Mouse (Mus musculus) intestine, embryonic 16.5 days (tissue): Measurements from ENCODE around the gene Negr1. TPM values are rescaled to one million over a fixed set of nuclear protein-coding genes. Genes with fewer than 3 reads are reported as not detected.

Experiments used
- ATAC-seq: fragments of 200-750 bp; cut with Nextera tagmentation; 2 replicates; pipeline ENCODE4 v1.8.0; 2017; ENCODE audit warnings: moderate TSS enrichment, moderate library complexity
- H3K27ac ChIP-seq: fragments of 300-500 bp; sonication (generic); 2 replicates; pipeline ENCODE4 v1.5.1; 2014; ENCODE audit warnings: mild to moderate bottlenecking, low read length
- H3K27me3 ChIP-seq: fragments of 300-500 bp; sonication (generic); replicated peaks from 2 replicates; pipeline ENCODE4 v1.6.1; 2014; ENCODE audit warnings: low read length, control low read depth, mixed read lengths; ENCODE audit not compliant: control insufficient read depth, insufficient read depth
- H3K36me3 ChIP-seq: fragments of 300-500 bp; sonication (generic); 2 replicates; pipeline ENCODE4 v1.6.1; 2014; ENCODE audit warnings: low read length, control low read depth; ENCODE audit not compliant: control insufficient read depth, insufficient read depth
- H3K4me1 ChIP-seq: fragments of 300-500 bp; sonication (generic); 2 replicates; pipeline ENCODE4 v1.6.1; 2014; ENCODE audit warnings: low read length, control low read depth, mixed read lengths; ENCODE audit not compliant: control insufficient read depth, insufficient read depth
- H3K4me2 ChIP-seq: fragments of 300-500 bp; sonication (generic); 2 replicates; pipeline ENCODE4 v1.6.1; 2014; ENCODE audit warnings: low read depth, low read length, control low read depth
- H3K4me3 ChIP-seq: fragments of 300-500 bp; sonication (generic); 2 replicates; pipeline ENCODE4 v1.5.1; 2014; ENCODE audit warnings: mild to moderate bottlenecking, low read length
- H3K9ac ChIP-seq: fragments of 300-500 bp; sonication (generic); 2 replicates; pipeline ENCODE4 v1.6.1; 2014; ENCODE audit warnings: low read depth, low read length
- H3K9me3 ChIP-seq: fragments of 300-500 bp; sonication (generic); 2 replicates; pipeline ENCODE4 v1.6.1; 2016; ENCODE audit warnings: low read length, control low read depth; ENCODE audit not compliant: control insufficient read depth
- WGBS: fragments of 180-500 bp; shearing (Covaris S2); extraction: QIAGEN DNeasy Blood & Tissue Kit; methylation state at CpG from one replicate; pipeline ENCODE4 v1.1.7; 2014; 5-methylcytosine and 5-hydroxymethylcytosine counted together
- polyA plus RNA-seq: library from polyadenylated mRNA; unstranded; fragments of >200 nt; fragmentation: Nextera tagmentation; extraction: Ambion mirVana; gene quantifications from 2 replicates; pipeline ENCODE4 v1.2.1, GENCODE M21; 2015

Negr1 gene
- polyA plus RNA-seq, result 2.5 and 2.6 TPM in 2 replicates

DNA sequence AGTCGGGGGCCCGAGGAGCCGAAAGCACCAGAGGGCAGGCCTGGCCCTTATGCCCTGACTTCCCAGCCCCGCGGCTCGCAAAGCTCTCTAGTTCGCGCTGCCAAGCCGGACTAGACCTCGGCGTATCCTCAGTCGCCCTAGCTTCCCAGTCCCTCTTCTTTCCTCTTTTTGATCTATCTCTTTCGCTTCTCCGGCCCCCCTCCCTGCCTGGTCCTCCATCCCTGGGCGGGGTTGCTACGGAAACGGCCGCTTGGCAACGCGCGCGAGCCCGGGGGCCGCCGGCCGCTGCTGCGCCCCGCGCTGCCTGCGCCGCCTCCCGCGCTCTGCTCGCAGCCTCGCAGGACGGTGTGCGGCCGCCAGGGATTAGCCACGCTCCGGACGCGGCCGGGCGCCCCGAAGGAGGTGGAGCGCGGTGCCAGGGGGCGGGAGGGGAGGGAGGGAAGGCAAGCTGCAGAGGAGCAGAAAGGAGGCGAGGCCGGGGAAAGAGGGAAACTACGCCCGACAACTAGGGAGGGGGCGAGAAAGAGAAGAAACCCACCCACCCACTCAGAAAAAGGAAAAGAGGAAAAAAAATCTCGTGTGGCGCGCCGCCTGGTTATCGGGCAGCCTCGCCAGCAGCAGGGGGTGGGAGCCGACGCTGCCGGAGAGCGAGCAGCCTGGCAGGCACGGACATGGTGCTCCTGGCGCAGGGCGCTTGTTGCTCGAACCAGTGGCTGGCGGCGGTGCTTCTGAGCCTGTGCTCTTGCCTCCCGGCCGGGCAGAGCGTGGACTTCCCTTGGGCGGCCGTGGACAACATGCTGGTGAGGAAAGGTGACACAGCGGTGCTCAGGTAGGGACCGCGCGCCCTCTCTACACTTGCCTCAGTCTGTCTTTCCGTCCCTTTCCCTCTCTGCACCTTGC is at the start of gene Negr1:
Gene Negr1 (plus strand): TSS at position 271 of the 900 bp plus-strand sequence.
- Histone ChIP-seq H3K36me3 (no peaks in the 10 kb centered on the region), H3K9me3 (no peaks in the 10 kb centered on the region), H3K27me3 (peaks cover 23% of the 10 kb centered on the region), H3K4me1 (peaks cover 5% of the 10 kb centered on the region), H3K4me3 (peak within 1 kb of the TSS; percentile 55), H3K4me2 (peak within 1 kb of the TSS; percentile 91), H3K9ac (peak within 1 kb of the TSS; percentile 59), H3K27ac (peak within 1 kb of the TSS; percentile 61)
- 1% methylated on average over 79 of the region's 79 CpGs for WGBS
- ATAC-seq, result peak; percentile 85

DNA sequence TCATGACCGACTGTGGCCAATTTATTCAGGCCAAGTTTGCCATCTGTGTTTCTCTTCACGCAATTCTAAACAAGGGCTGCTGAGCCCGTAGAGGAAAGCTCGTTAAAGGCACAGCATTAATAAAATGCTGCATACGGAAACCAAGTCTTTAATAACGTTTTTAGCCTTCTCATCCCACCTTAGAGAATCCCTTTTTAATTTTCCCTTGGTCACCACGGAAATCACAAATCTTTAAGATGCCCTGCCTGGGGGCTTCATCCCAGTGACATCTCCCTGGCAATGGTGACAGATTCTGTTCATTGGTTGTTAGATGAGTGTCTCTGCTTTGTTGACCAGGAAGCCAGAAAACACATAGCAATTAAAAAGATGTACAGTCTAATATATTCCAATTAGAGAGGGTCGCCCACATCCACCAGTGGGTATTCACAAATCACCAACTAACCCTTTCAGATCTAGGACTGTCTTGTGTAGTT is 35.1 kb upstream of the Negr1 start:
- WGBS, result 78% methylated on average over 8 of the region's 8 CpGs
- Histone ChIP-seq H3K36me3 (no peaks in the 10 kb centered on the region), H3K9ac (no peak overlapping the region), H3K4me1 (no peaks in the 10 kb centered on the region), H3K27ac (no peak overlapping the region), H3K9me3 (no peaks in the 10 kb centered on the region), H3K4me3 (no peak overlapping the region), H3K27me3 (no peaks in the 10 kb centered on the region), H3K4me2 (no peak overlapping the region)
- no peak for ATAC-seq

DNA sequence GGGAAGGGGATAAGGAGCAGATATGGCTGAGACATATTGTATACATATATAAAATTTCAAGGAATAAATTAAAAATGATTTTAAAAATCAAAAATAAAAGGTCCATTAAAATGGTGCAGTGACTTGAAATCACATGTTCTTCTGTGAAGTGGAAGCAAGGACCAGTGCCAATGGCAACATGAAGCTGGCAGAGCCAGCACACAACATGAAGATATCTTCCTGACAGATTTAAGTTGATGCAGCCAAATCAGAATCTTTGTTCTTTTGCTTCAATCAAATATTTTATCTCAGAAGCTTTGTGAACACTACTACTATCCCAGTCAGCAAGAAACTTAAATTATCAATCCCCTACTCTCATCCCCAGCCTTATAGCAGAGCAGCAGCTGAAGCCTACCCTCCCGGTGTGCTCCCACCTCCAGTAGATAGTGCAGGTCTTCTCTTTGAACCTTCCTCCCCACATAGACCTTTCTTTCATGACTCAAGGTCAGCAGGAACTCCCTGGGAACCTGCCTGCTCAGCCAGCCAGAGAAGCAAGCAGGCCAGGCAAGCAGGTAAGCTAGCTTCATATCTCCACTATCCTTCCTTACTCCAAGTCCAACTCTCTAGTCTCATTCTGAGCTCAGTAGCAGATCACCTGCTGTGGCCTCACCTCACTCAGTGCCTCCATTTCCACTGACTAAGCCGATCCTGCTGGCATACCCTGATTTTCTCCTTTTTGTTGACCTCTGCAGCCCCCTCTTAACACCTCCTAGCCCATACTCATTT is 34.2 kb upstream of the Negr1 start:
- no peaks in the 10 kb centered on the region for H3K36me3 ChIP-seq
- 76% methylated on average over 2 of the region's 2 CpGs for WGBS
- no peaks in the 10 kb centered on the region for H3K9me3 ChIP-seq
- no peaks in the 10 kb centered on the region for H3K27me3 ChIP-seq
- H3K4me3 ChIP-seq, result no peak overlapping the region
- no peak for ATAC-seq
- no peak overlapping the region for H3K4me2 ChIP-seq
- no peaks in the 10 kb centered on the region for H3K4me1 ChIP-seq
- H3K27ac ChIP-seq, result no peak overlapping the region
- no peak overlapping the region for H3K9ac ChIP-seq

DNA sequence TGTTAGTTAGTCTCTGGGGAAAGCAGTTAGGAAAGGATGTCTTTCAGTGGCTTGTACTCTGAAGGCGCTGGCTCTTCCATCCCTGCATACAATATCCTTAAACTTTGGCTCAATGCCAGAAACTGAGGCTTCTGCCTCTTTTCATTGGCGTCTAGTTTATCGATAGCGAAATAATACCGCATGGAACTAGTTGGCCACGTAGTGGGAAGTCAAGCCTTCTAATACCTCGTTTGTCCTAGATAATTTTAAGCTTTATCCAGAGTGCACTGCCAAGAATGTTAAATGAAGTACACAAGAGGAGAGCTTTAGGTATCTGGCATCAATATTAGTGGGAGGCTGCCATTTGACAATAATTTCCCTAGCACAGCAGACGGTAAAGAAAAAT is 2.2 kb upstream of the Negr1 start:
- Histone ChIP-seq H3K4me1 (peaks cover 5% of the 10 kb centered on the region), H3K27me3 (peaks cover 23% of the 10 kb centered on the region), H3K9ac (no peak overlapping the region), H3K4me3 (no peak overlapping the region), H3K9me3 (no peaks in the 10 kb centered on the region), H3K27ac (no peak overlapping the region), H3K4me2 (no peak overlapping the region), H3K36me3 (no peaks in the 10 kb centered on the region)
- ATAC-seq, result no peak
- WGBS, result 20% methylated on average over 8 of the region's 8 CpGs

DNA sequence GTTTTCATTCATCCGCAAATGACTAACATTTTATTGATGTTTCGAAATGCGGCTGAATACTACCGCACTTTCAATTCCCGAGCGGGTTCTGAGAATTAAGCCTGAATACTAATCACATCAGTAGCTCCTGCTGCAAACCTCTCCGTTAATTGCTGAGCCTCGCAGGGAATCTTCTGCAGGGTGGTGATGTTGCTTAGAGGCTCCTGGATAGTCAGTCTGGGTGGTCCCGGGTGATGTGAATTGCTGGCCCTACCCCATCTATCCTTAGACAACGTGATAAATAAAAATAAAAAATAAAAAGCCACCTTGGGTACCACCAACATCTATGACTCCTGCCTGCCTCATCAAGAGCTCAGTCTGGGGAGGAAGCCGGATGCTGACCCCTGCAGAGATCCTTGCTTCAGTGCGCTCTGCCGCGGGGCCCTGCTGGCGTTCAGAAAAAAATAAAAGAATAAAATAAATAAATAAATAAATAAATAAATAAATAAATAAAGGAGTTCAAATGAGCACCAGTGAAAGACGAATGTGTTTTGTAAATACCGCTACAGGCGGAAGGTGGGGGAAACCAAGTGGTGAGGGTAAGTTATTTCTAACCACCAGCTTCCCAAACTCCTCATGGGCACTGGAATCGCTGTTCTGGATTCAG is 1.6 kb upstream of the Negr1 start:
- Histone ChIP-seq H3K4me3 (peak overlapping the region; percentile 55), H3K27me3 (peaks cover 23% of the 10 kb centered on the region)
- WGBS, result 11% methylated on average over 19 of the region's 19 CpGs

DNA sequence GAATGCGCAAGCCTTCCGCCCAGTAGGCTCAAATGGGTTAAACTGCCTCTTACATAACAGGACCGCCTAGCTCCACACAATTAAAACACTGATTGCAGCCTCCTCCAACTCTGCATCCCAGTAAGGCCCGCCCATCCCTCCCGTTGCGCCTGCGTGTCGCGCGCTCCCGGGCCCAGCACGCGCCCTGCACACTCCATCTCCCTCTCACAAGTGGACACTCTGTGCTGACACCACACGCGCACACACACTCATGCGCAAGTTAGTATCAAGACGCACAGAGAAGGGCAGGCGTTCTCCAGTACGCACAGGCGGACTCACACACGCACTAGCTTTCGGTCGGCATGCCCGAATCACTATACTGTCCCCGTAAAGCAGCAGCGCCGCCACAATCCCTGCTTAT is 828 bp upstream of the Negr1 start:
- Histone ChIP-seq H3K36me3 (no peaks in the 10 kb centered on the region), H3K9ac (peak overlapping the region; percentile 49), H3K4me1 (peaks cover 5% of the 10 kb centered on the region), H3K4me3 (peak overlapping the region; percentile 55), H3K27me3 (peaks cover 23% of the 10 kb centered on the region), H3K9me3 (no peaks in the 10 kb centered on the region), H3K27ac (peak overlapping the region; percentile 61; the same call in 1 of the 2 replicates), H3K4me2 (peak overlapping the region; percentile 73)
- WGBS, result under 1% methylated on average over 27 of the region's 27 CpGs
- peak; percentile 89 for ATAC-seq

More for the DNA sequence above, 1.6 kb upstream of the Negr1 start:
- ATAC-seq, result no peak
- H3K9me3 ChIP-seq, result no peaks in the 10 kb centered on the region
- peak overlapping the region; percentile 73 for H3K4me2 ChIP-seq
- H3K4me1 ChIP-seq, result peaks cover 5% of the 10 kb centered on the region
- H3K36me3 ChIP-seq, result no peaks in the 10 kb centered on the region
- H3K27ac ChIP-seq, result no peak overlapping the region
- H3K9ac ChIP-seq, result peak overlapping the region; percentile 49; the same call in 1 of the 2 replicates

DNA sequence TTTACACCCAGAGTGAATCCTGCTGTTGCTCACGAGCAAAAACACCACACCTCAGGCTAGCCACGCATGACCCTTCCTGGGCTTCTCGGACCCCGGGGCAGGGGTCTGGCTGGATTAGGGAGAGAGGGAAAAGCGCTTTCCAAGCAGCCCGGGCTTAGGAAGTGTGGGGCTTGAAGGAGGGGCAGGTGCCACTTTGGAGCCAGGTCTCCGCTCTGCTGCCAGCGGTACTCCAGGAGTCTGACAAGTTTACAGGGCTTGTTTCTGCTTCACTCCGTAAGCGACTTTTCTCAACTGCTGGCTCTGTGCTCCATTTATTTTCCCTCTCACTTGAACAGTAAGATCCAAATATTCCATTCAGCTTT is 811 bp downstream of the Negr1 start:
- Histone ChIP-seq H3K9me3 (no peaks in the 10 kb centered on the region), H3K27ac (no peak overlapping the region), H3K27me3 (peaks cover 23% of the 10 kb centered on the region), H3K9ac (peak overlapping the region; percentile 59; the same call in 1 of the 2 replicates), H3K4me1 (peaks cover 5% of the 10 kb centered on the region), H3K36me3 (no peaks in the 10 kb centered on the region), H3K4me2 (peak overlapping the region; percentile 91), H3K4me3 (peak overlapping the region; percentile 54)
- ATAC-seq, result no peak
- WGBS, result under 1% methylated on average over 10 of the region's 10 CpGs

DNA sequence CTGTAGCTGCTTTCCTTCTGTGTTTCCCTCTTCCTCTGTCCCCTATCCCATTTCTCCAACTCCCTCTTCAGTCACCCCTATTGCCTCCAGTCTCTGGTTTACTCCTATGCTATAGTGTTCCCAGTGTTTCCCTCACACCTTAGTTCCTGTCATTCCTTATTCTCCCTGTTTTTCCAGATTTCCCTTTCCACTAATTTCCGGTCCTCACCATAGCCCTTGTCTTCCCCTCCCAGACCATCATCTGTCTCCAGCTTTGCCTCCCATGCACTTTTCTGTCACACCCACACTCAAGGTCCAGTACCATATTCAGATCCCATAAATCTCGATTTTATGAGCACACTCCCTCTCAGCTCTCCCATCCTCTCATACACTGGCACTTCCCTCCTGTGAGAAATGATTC is 1.2 kb downstream of the Negr1 start:
- Histone ChIP-seq H3K27me3 (peaks cover 23% of the 10 kb centered on the region), H3K4me1 (peaks cover 5% of the 10 kb centered on the region), H3K9me3 (no peaks in the 10 kb centered on the region), H3K36me3 (no peaks in the 10 kb centered on the region), H3K4me3 (peak overlapping the region; percentile 54), H3K4me2 (peak overlapping the region; percentile 91), H3K9ac (no peak overlapping the region), H3K27ac (no peak overlapping the region)
- WGBS, result 17% methylated on average over 2 of the region's 2 CpGs
- no peak for ATAC-seq

DNA sequence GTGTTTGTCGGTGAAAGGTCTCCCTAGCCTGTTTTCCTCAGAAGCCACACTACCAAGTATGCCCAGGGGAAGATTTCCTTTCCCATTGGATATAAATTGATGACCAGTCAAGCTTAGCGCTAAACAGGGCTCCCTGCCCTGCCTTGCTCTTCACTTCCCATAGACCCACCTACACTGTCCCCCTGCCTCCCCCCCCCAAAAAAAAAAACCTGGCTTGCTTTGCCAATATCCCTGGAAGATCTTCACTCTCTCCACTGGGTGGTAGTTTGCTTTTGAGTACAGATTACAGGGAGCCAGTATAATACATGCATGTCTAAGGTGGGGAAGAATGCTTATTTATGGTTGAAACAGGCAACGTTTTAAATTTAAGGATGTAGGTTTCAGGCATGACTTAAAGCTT is 1.8 kb downstream of the Negr1 start:
- Histone ChIP-seq H3K4me3 (no peak overlapping the region), H3K9ac (no peak overlapping the region), H3K4me1 (peaks cover 5% of the 10 kb centered on the region), H3K27me3 (peaks cover 23% of the 10 kb centered on the region), H3K4me2 (no peak overlapping the region), H3K36me3 (no peaks in the 10 kb centered on the region), H3K27ac (no peak overlapping the region), H3K9me3 (no peaks in the 10 kb centered on the region)
- 17% methylated on average over 3 of the region's 3 CpGs for WGBS
- ATAC-seq, result no peak
